Comparison of ENCODE assay signal across 8 mouse cellular contexts in genomic region chr10:127596321-127596941, GRCm38 (mm10). TPM values are rescaled to one million over a fixed set of nuclear protein-coding genes. Genes with fewer than 3 reads are reported as not detected.
DNase-seq lines count a peak whose midpoint lies in the region; ATAC-seq and TF ChIP-seq lines count a peak whose summit lies in the region.

No protein-coding gene starts in this region.

- DNase-seq in cerebellum, adult 11-12 months: peak; percentile 76
- DNase-seq in cerebellum, postnatal 4 days (ENCODE audit: low spot score in 2 of 2): no peak
- DNase-seq in neural tube, embryonic 10.5 days (ENCODE audit: extremely low spot score, low spot score): no peak
- peak; percentile 42 for DNase-seq in forebrain, postnatal 0 days
- no peak for DNase-seq in liver, embryonic 11.5 days (ENCODE audit: low spot score)
- DNase-seq in thymus, postnatal 25 days: no peak

- no peak for TF ChIP-seq CTCF in forebrain, postnatal 0 days (IDR thresholded peaks at IDR 0.05; ENCODE audit: low read depth)

- no peak overlapping the region for H3K4me2 ChIP-seq in neural tube, embryonic 13.5 days
- no peak overlapping the region for H3K4me2 ChIP-seq in forebrain, postnatal 0 days (ENCODE audit: low read depth)
- H3K4me2 ChIP-seq in liver, embryonic 11.5 days: no peak overlapping the region
- H3K4me2 ChIP-seq in stomach, embryonic 14.5 days (replicated peaks; ENCODE audit: low read depth, low read length): no peak overlapping the region

- ATAC-seq in neural tube, embryonic 13.5 days (ENCODE audit: low read depth): no peak
- no peak; the same call in 1 of the 2 replicates for ATAC-seq in forebrain, postnatal 0 days
- ATAC-seq in liver, embryonic 11.5 days (replicated peaks; ENCODE audit: low FRiP score): no peak
- ATAC-seq in stomach, embryonic 14.5 days (ENCODE audit: insufficient number of reproducible peaks, insufficient read depth, low FRiP score, low read depth): no peak

- no peaks in the 10 kb centered on the region for H3K27me3 ChIP-seq in neural tube, embryonic 13.5 days
- H3K27me3 ChIP-seq in forebrain, postnatal 0 days (ENCODE audit: insufficient read depth, low read length): no peaks in the 10 kb centered on the region
- 0 out of 2 replicates have a peak, but pooled peaks cover 2% of the 10 kb centered on the region for H3K27me3 ChIP-seq in liver, embryonic 11.5 days (replicated peaks; ENCODE audit: control insufficient read depth, insufficient read depth, low read length)
- no peaks in the 10 kb centered on the region for H3K27me3 ChIP-seq in stomach, embryonic 14.5 days (ENCODE audit: control insufficient read depth, insufficient read depth, low read length)

- peak overlapping the region; percentile 49; the same call in 1 of the 2 replicates for H3K27ac ChIP-seq in neural tube, embryonic 13.5 days (replicated peaks)
- peak overlapping the region; percentile 40; the same call in 1 of the 2 replicates for H3K27ac ChIP-seq in forebrain, postnatal 0 days (ENCODE audit: low read depth, low read length)
- H3K27ac ChIP-seq in liver, embryonic 11.5 days (ENCODE audit: low read depth, low read length): peak overlapping the region; percentile 49; the same call in 1 of the 2 replicates
- H3K27ac ChIP-seq in stomach, embryonic 14.5 days (ENCODE audit: low read length): peak overlapping the region; percentile 68; the same call in 1 of the 2 replicates

- no peak overlapping the region for H3K9ac ChIP-seq in neural tube, embryonic 13.5 days
- no peak overlapping the region for H3K9ac ChIP-seq in forebrain, postnatal 0 days
- no peak overlapping the region for H3K9ac ChIP-seq in liver, embryonic 11.5 days (ENCODE audit: low read depth, low read length)
- no peak overlapping the region for H3K9ac ChIP-seq in stomach, embryonic 14.5 days (replicated peaks; ENCODE audit: low read depth, low read length)

- peaks cover 85% of the 10 kb centered on the region for H3K36me3 ChIP-seq in neural tube, embryonic 13.5 days
- peaks cover 72% of the 10 kb centered on the region for H3K36me3 ChIP-seq in forebrain, postnatal 0 days (ENCODE audit: insufficient read depth)
- peaks cover 4% of the 10 kb centered on the region; the same call in 1 of the 2 replicates for H3K36me3 ChIP-seq in liver, embryonic 11.5 days (ENCODE audit: control insufficient read depth, insufficient read depth, low read length)
- peaks cover 48% of the 10 kb centered on the region for H3K36me3 ChIP-seq in stomach, embryonic 14.5 days (ENCODE audit: control insufficient read depth, insufficient read depth, low read length)

- no peaks in the 10 kb centered on the region for H3K9me3 ChIP-seq in neural tube, embryonic 13.5 days
- no peaks in the 10 kb centered on the region for H3K9me3 ChIP-seq in forebrain, postnatal 0 days (ENCODE audit: low read length)
- no peaks in the 10 kb centered on the region for H3K9me3 ChIP-seq in liver, embryonic 11.5 days (ENCODE audit: control insufficient read depth, low read length)
- H3K9me3 ChIP-seq in stomach, embryonic 14.5 days (ENCODE audit: control insufficient read depth, low read depth, low read length): no peaks in the 10 kb centered on the region

- peaks cover 54% of the 10 kb centered on the region for H3K4me1 ChIP-seq in neural tube, embryonic 13.5 days (replicated peaks)
- H3K4me1 ChIP-seq in forebrain, postnatal 0 days (ENCODE audit: insufficient read depth): peaks cover 9% of the 10 kb centered on the region; the same call in 1 of the 2 replicates
- H3K4me1 ChIP-seq in liver, embryonic 11.5 days (replicated peaks; ENCODE audit: control insufficient read depth, insufficient read depth, low read length): peaks cover 37% of the 10 kb centered on the region
- peaks cover 52% of the 10 kb centered on the region for H3K4me1 ChIP-seq in stomach, embryonic 14.5 days (ENCODE audit: control insufficient read depth, insufficient read depth, low read length)

- 36% methylated on average over 7 of the region's 7 CpGs for WGBS in neural tube, embryonic 13.5 days
- 39% methylated on average over 7 of the region's 7 CpGs for WGBS in forebrain, postnatal 0 days
- 41% methylated on average over 7 of the region's 7 CpGs for WGBS in liver, embryonic 11.5 days
- WGBS in stomach, embryonic 14.5 days: 37% methylated on average over 7 of the region's 7 CpGs

- H3K4me3 ChIP-seq in neural tube, embryonic 13.5 days: no peak overlapping the region
- H3K4me3 ChIP-seq in forebrain, postnatal 0 days (ENCODE audit: low read depth, low read length): no peak overlapping the region
- H3K4me3 ChIP-seq in liver, embryonic 11.5 days (ENCODE audit: low read depth, low read length): no peak overlapping the region
- H3K4me3 ChIP-seq in stomach, embryonic 14.5 days (ENCODE audit: low read depth, low read length): no peak overlapping the region

RNA-seq across cellular contexts. Expression of gene Lrp1, which starts 24.5 kb away (rescaled TPM):
- 80.9 and 110 TPM in 2 replicates for polyA plus RNA-seq in neural tube, embryonic 13.5 days (2015; fragmentation: Nextera tagmentation; extraction: Ambion mirVana)
- 183 and 228 TPM in 2 replicates for total RNA-seq in forebrain, postnatal 0 days (2014; rRNA removed)
- polyA plus RNA-seq in forebrain, postnatal 0 days (2015; fragmentation: Nextera tagmentation; extraction: Ambion mirVana): 42.2 and 70.4 TPM in 2 replicates
- 35.7 and 36.8 TPM in 2 replicates for polyA plus RNA-seq in liver, embryonic 11.5 days (2014; fragmentation: Nextera tagmentation; extraction: Ambion mirVana)
- polyA plus RNA-seq in stomach, embryonic 14.5 days (2014; fragmentation: Nextera tagmentation; extraction: Ambion mirVana): 98.0 and 99.3 TPM in 2 replicates

RNA-seq across cellular contexts. Expression of gene Stat6, which starts 46.4 kb away (rescaled TPM):
- 5.9 and 6.0 TPM in 2 replicates for polyA plus RNA-seq in neural tube, embryonic 13.5 days (2015; fragmentation: Nextera tagmentation; extraction: Ambion mirVana)
- 4.6 and 5.4 TPM in 2 replicates for total RNA-seq in forebrain, postnatal 0 days (2014; rRNA removed)
- polyA plus RNA-seq in forebrain, postnatal 0 days (2015; fragmentation: Nextera tagmentation; extraction: Ambion mirVana): 4.3 and 4.4 TPM in 2 replicates
- polyA plus RNA-seq in liver, embryonic 11.5 days (2014; fragmentation: Nextera tagmentation; extraction: Ambion mirVana): 28.7 TPM in 2 replicates
- 24.7 and 26.5 TPM in 2 replicates for polyA plus RNA-seq in stomach, embryonic 14.5 days (2014; fragmentation: Nextera tagmentation; extraction: Ambion mirVana)

Comparison
In these comparisons a context has a peak if more than half of its experiments do, and no peak if none do; other contexts are left out.
1. DNase-seq: peak in cerebellum, adult 11-12 months (single experiment) and forebrain, postnatal 0 days (single experiment); none in cerebellum, postnatal 4 days (0 of 2), neural tube, embryonic 10.5 days (single experiment), liver, embryonic 11.5 days (single experiment) and thymus, postnatal 25 days (single experiment).
2. Peak in every context shown above with its lines, with median percentiles within 50 percentile points of each other: H3K27ac ChIP-seq.